Mouse (Mus musculus) midbrain, embryonic 14.5 days (tissue): ENCODE data around the gene Fam129b. TPM values are rescaled to one million over a fixed set of nuclear protein-coding genes. Genes with fewer than 3 reads are reported as not detected.

Source experiments
- ATAC-seq: fragments of 200-750 bp; cut with Nextera tagmentation; 2 replicates; pipeline ENCODE4 v1.8.0; 2017; ENCODE audit warnings: moderate number of reproducible peaks, moderate library complexity; ENCODE audit not compliant: low FRiP score, low TSS enrichment
- DNase-seq: peaks from one replicate; pipeline ENCODE4 v3.0.0-alpha.2; 2015
- H3K27ac ChIP-seq: fragments of 300-500 bp; sonication (generic); replicated peaks from 2 replicates; pipeline ENCODE4 v1.5.1; 2014; ENCODE audit warnings: mild to moderate bottlenecking, low read depth, low read length, moderate library complexity
- H3K27me3 ChIP-seq: fragments of 300-500 bp; sonication (generic); 2 replicates; pipeline ENCODE4 v1.6.1; 2014; ENCODE audit warnings: low read length, control low read depth, mixed read lengths; ENCODE audit not compliant: control insufficient read depth, insufficient read depth
- H3K36me3 ChIP-seq: fragments of 300-500 bp; sonication (generic); 2 replicates; pipeline ENCODE4 v1.6.1; 2014; ENCODE audit warnings: low read length, control low read depth; ENCODE audit not compliant: control insufficient read depth, insufficient read depth
- H3K4me1 ChIP-seq: fragments of 300-500 bp; sonication (generic); 2 replicates; pipeline ENCODE4 v1.6.1; 2014; ENCODE audit warnings: mild to moderate bottlenecking, antibody characterized with exemption, low read length, control low read depth; ENCODE audit not compliant: control insufficient read depth, insufficient read depth
- H3K4me2 ChIP-seq: fragments of 300-500 bp; sonication (generic); 2 replicates; pipeline ENCODE4 v1.6.1; 2014; ENCODE audit warnings: mild to moderate bottlenecking, low read length, moderate library complexity
- H3K4me3 ChIP-seq: fragments of 300-500 bp; sonication (generic); replicated peaks from 2 replicates; pipeline ENCODE4 v1.5.1; 2014; ENCODE audit warnings: low read depth, low read length
- H3K9ac ChIP-seq: fragments of 300-500 bp; sonication (generic); replicated peaks from 2 replicates; pipeline ENCODE4 v1.6.1; 2014; ENCODE audit warnings: mild to moderate bottlenecking, low read length, moderate library complexity
- H3K9me3 ChIP-seq: fragments of 300-500 bp; sonication (generic); 2 replicates; pipeline ENCODE4 v1.6.1; 2016; ENCODE audit warnings: low read length, control low read depth, mixed read lengths; ENCODE audit not compliant: control insufficient read depth
- whole genome bisulfite sequencing: fragments of 180-500 bp; shearing (Covaris S2); extraction: QIAGEN DNeasy Blood & Tissue Kit; methylation state at CpG from one replicate; pipeline ENCODE4 v1.1.7; 2014; 5-methylcytosine and 5-hydroxymethylcytosine counted together
- polyA plus RNA-seq: library from polyadenylated mRNA; unstranded; fragments of >200 nt; fragmentation: Nextera tagmentation; extraction: Ambion mirVana; gene quantifications from 2 replicates; pipeline ENCODE4 v1.2.1, GENCODE M21; 2014

The Fam129b gene
- polyA plus RNA-seq, 1 experiment from 2014 or later, result 13.6 TPM

DNA sequence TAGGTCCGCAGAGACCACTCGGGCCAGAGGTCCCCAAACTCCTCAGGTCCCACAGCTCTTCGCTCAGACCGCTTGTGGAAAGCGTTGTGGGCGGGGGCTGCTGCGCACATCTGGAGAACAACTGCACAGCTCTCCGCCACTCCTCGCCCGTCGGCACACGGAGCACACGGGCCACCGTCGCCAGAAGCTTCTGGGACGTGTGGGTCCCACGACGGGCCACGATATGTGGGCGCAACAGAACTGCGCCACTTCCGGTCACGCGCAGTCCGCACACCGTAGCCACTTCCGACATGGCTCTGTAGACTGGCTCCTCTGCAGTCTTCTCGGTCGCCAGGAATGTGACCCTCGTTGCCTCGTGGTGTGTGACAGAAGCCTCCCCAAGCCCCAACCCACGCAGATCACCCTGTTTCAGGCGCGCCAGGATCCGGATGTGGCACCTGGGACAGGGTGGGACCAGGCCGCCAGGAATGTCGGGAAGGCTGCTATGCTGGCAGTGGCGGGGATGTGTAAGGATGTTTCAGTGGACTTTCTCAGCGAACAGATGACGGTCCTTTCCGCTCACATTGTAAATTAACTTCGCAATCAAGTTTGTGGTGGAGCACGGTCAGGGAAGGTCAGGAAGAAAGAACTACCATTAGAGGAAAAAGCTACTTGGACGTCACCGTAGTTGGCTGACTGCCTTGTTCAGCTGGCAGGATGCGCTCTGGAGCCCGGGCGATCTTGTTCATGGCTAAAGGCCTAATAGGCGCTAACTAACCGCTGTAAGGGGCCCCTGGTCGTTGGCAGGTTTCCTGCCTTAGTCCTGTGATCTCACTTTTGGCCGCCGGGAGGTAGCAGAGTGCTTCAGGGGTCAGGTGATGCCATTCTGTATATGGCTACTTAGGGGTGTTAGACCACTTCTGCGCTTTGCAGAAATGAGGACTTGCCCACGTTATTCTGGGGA is 91.0 kb downstream of the Fam129b start:
- no peaks in the 10 kb centered on the region for H3K27me3 ChIP-seq
- peak overlapping the region; percentile 84 for H3K9ac ChIP-seq
- peaks cover 23% of the 10 kb centered on the region for H3K36me3 ChIP-seq
- ATAC-seq (peak; percentile 90), DNase-seq (peak; percentile 94)
- peak overlapping the region; percentile 67 for H3K4me3 ChIP-seq
- H3K27ac ChIP-seq, result peak overlapping the region; percentile 95
- peak overlapping the region; percentile 93 for H3K4me2 ChIP-seq
- peaks cover 21% of the 10 kb centered on the region for H3K4me1 ChIP-seq
- H3K9me3 ChIP-seq, result no peaks in the 10 kb centered on the region
- 2% methylated on average over 55 of the region's 55 CpGs for WGBS

- Histone ChIP-seq H3K27me3 (no peaks in the 10 kb centered on the region), H3K27ac (no peak overlapping the region), H3K36me3 (peaks cover 25% of the 10 kb centered on the region), H3K4me1 (peaks cover 11% of the 10 kb centered on the region), H3K4me2 (peak overlapping the region; percentile 93), H3K4me3 (peak overlapping the region; percentile 67; the same call in 1 of the 2 replicates), H3K9ac (peak overlapping the region; percentile 84), H3K9me3 (no peaks in the 10 kb centered on the region)
- WGBS, result 88% methylated on average over 9 of the region's 9 CpGs
- ATAC-seq, result no peak
- no peak for DNase-seq
Observed at GRCm38 (mm10) chr2:32968024-32968614, 92.2 kb downstream of the Fam129b start.

DNA sequence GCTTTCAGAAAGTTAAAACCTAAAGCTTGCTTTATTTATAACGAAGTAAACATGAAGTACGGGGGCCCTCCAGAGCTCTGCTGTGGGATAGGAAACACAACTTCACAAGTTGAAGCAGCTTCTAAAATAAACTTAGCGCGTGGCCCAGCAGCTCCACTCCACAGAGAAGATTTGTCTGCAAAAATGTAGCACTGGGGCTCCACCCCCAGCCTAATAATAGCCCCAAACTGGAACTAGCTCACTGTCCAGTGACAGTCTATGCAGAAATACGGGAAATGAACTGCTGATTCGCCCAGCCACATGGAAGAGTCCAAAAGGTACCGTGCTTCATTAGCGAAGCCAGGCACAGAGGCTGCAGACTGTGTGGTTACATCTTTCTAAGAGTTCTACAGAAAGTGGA is 93.4 kb downstream of the Fam129b start:
- DNase-seq (no peak), ATAC-seq (no peak)
- Histone ChIP-seq H3K27me3 (no peaks in the 10 kb centered on the region), H3K9ac (no peak overlapping the region), H3K4me2 (no peak overlapping the region), H3K27ac (no peak overlapping the region), H3K36me3 (peaks cover 25% of the 10 kb centered on the region), H3K9me3 (no peaks in the 10 kb centered on the region), H3K4me1 (peaks cover 10% of the 10 kb centered on the region; the same call in 1 of the 2 replicates), H3K4me3 (no peak overlapping the region)
- 91% methylated on average over 8 of the region's 8 CpGs for WGBS

DNA sequence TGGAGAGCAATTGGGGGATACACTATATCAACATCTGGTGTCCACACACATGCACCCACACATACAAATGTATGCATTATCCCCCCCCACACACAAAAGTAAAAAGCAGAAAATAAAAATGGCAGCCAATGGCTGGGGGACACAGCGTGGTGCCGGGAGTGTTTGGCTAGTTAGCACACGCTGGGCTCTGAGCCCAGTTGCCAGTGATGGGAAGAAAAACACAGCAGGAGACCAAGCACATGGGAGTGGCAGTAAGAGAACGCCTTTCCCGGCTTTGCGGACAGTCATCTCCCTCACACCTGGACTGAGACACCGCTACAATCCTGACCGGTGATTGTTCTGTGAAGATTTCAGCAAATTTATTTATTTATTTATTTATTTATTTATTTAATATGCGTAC is 95.3 kb downstream of the Fam129b start:
- no peak overlapping the region for H3K27ac ChIP-seq

DNA sequence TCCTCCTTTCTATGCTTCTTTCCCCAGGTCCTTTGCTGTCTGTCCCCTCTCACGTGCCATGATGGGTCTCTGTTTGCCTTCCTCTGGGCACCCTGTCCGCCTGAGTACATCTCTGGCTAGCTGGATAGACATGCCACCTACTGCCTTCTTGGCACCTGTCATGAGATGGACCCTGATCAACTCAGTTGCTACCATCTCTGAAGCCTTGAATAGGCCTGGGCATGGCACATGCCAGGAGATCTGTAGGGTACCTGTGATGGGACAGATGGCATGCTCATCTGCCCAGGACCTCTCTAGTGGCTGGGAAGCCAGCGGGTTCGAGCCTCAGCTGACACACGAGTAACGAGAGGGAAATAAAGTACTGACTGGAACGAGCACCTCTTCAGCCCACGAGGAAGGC is 98.3 kb downstream of the Fam129b start:
- H3K4me2 ChIP-seq, result no peak overlapping the region
- H3K4me3 ChIP-seq, result no peak overlapping the region
- H3K27me3 ChIP-seq, result no peaks in the 10 kb centered on the region
- DNase-seq (no peak), ATAC-seq (no peak)
- 90% methylated on average over 8 of the region's 8 CpGs for WGBS
- H3K27ac ChIP-seq, result no peak overlapping the region
- peaks cover 41% of the 10 kb centered on the region for H3K36me3 ChIP-seq
- H3K9me3 ChIP-seq, result no peaks in the 10 kb centered on the region
- no peak overlapping the region for H3K9ac ChIP-seq
- no peaks in the 10 kb centered on the region for H3K4me1 ChIP-seq

More for the DNA sequence above, 95.3 kb downstream of the Fam129b start:
- Histone ChIP-seq H3K36me3 (peaks cover 36% of the 10 kb centered on the region), H3K4me2 (no peak overlapping the region), H3K4me1 (peaks cover 9% of the 10 kb centered on the region; the same call in 1 of the 2 replicates), H3K9me3 (no peaks in the 10 kb centered on the region), H3K9ac (no peak overlapping the region), H3K27me3 (no peaks in the 10 kb centered on the region), H3K4me3 (no peak overlapping the region)
- 37% methylated on average over 9 of the region's 9 CpGs for WGBS
- DNase-seq (peak; percentile 32), ATAC-seq (no peak)

Other genes starting within 250 kb of the Fam129b start
- gene Eng, start 229.5 kb upstream of the Fam129b start, polyA plus RNA-seq, result 13.5 and 23.8 TPM in 2 replicates
- gene Fpgs, start 172.0 kb upstream of the Fam129b start, polyA plus RNA-seq, result 15.3 and 15.6 TPM in 2 replicates
- 61.4 and 76.5 TPM in 2 replicates for gene Cdk9, start 163.0 kb upstream of the Fam129b start, polyA plus RNA-seq
- gene Sh2d3c, start 155.1 kb upstream of the Fam129b start, polyA plus RNA-seq, result 45.8 and 45.9 TPM in 2 replicates
- 3.2 and 4.6 TPM in 2 replicates for gene 6330409D20Rik, start 135.1 kb upstream of the Fam129b start, polyA plus RNA-seq
- gene Tor2a, start 118.9 kb upstream of the Fam129b start, polyA plus RNA-seq, result 50.5 and 51.1 TPM in 2 replicates
- 0.41 and 0.80 TPM in 2 replicates for gene Ttc16, start 100.5 kb upstream of the Fam129b start, polyA plus RNA-seq
- gene Ptrh1, start 100.3 kb upstream of the Fam129b start, polyA plus RNA-seq, result 3.5 TPM in 2 replicates
- 0.38 and 0.39 TPM in 2 replicates for gene Cfap157, start 91.7 kb upstream of the Fam129b start, polyA plus RNA-seq
- 240 and 245 TPM in 2 replicates for gene Stxbp1, start 28.9 kb upstream of the Fam129b start, polyA plus RNA-seq
- 105 and 110 TPM in 2 replicates for gene Rpl12, start 85.4 kb downstream of the Fam129b start, polyA plus RNA-seq
- 19.8 and 20.2 TPM in 2 replicates for gene Lrsam1, start 85.5 kb downstream of the Fam129b start, polyA plus RNA-seq
- gene Slc2a8, start 106.0 kb downstream of the Fam129b start, polyA plus RNA-seq, result 16.0 and 18.2 TPM in 2 replicates